38 mouse cellular contexts compared by ENCODE assay signal in genomic region chr6:42356913-42357312, GRCm38 (mm10). TPM values are rescaled to one million over a fixed set of nuclear protein-coding genes. Genes with fewer than 3 reads are reported as not detected.
A peak's percentile ranks its signal among the peaks of the same experiment; 100 is the strongest.
DNase-seq lines count a peak whose midpoint lies in the region; ATAC-seq and TF ChIP-seq lines count a peak whose summit lies in the region.
"Had no signal": no experiment of that assay in that cellular context is flagged by ENCODE, and none has a peak within 500 bp of the region (broad histone marks: within the 10 kb centered on the region; RNA-seq: fewer than 3 reads in every experiment).

No protein-coding gene starts in this region.

- ATAC-seq in heart, embryonic 11.5 days (replicated peaks; ENCODE audit: insufficient number of reproducible peaks, low FRiP score, low TSS enrichment) = no peak
- ATAC-seq in lung, postnatal 0 days = no peak
- peak; percentile 85 for ATAC-seq in stomach, postnatal 0 days (ENCODE audit: low FRiP score, low TSS enrichment)
- ATAC-seq: forebrain, embryonic 16.5 days; midbrain, embryonic 13.5 days; Patski had no signal

- no peak overlapping the region for H3K4me2 ChIP-seq in heart, embryonic 11.5 days
- H3K4me2 ChIP-seq in lung, postnatal 0 days (replicated peaks; ENCODE audit: low read depth, low read length) = 0 out of 2 replicates have a peak overlapping the region, but pooled peaks have one; percentile 3
- H3K4me2 ChIP-seq in myocyte (ENCODE audit: low read depth) = peak overlapping the region; percentile 89
- H3K4me2 ChIP-seq in stomach, postnatal 0 days (replicated peaks; ENCODE audit: low read depth) = no peak overlapping the region
- H3K4me2 ChIP-seq: hindbrain, embryonic 14.5 days; limb, embryonic 15.5 days; liver, embryonic 13.5 days; midbrain, embryonic 13.5 days had no signal

- H3K79me2 ChIP-seq in heart, adult 2 months (replicated peaks; ENCODE audit: control insufficient read depth, insufficient read depth, low read length) = no peaks in the 10 kb centered on the region
- peaks cover 45% of the 10 kb centered on the region for H3K79me2 ChIP-seq in myocyte (ENCODE audit: control insufficient read depth, insufficient read depth)

- TF ChIP-seq EP300 in heart, adult 2 months (IDR thresholded peaks at IDR 0.05; ENCODE audit: insufficient read depth, low read depth, low read length) = no peak
- no peak for TF ChIP-seq EP300 in lung, postnatal 0 days (IDR thresholded peaks at IDR 0.05)
- TF ChIP-seq EP300 in stomach, postnatal 0 days (optimal IDR thresholded peaks at IDR 0.05) = no peak

- 85% methylated on average over 5 of the region's 5 CpGs for WGBS in heart, embryonic 11.5 days (ENCODE audit: insufficient replicate concordance)
- 81% methylated on average over 5 of the region's 5 CpGs for WGBS in heart, adult 2 months
- 69% methylated on average over 5 of the region's 5 CpGs for WGBS in lung, postnatal 0 days
- WGBS in stomach, postnatal 0 days = 70% methylated on average over 5 of the region's 5 CpGs
- WGBS in embryonic facial prominence, embryonic 10.5 days = 95% methylated on average over 5 of the region's 5 CpGs
- 93% methylated on average over 5 of the region's 5 CpGs for WGBS in cerebellum, adult 2 months

- H3K4me3 ChIP-seq in heart, embryonic 11.5 days (ENCODE audit: low read depth, low read length) = no peak overlapping the region
- H3K4me3 ChIP-seq in heart, adult 2 months = no peak overlapping the region
- no peak overlapping the region for H3K4me3 ChIP-seq in lung, postnatal 0 days (ENCODE audit: low read depth, low read length)
- no peak overlapping the region for H3K4me3 ChIP-seq in myocyte
- H3K4me3 ChIP-seq in stomach, postnatal 0 days (ENCODE audit: low read depth, low read length) = no peak overlapping the region
- H3K4me3 ChIP-seq in embryonic facial prominence, embryonic 10.5 days = no peak overlapping the region
- no peak overlapping the region for H3K4me3 ChIP-seq in cerebellum, adult 2 months (replicated peaks; ENCODE audit: insufficient read depth, low read depth, low read length)
- H3K4me3 ChIP-seq: erythroblast, embryonic 14.5 days; limb, embryonic 10.5 days; limb, embryonic 15.5 days; liver, embryonic 13.5 days; midbrain, embryonic 13.5 days had no signal

- H3K27me3 ChIP-seq in heart, embryonic 11.5 days (ENCODE audit: control insufficient read depth, insufficient read depth, low read length) = no peaks in the 10 kb centered on the region
- no peaks in the 10 kb centered on the region for H3K27me3 ChIP-seq in heart, adult 2 months (ENCODE audit: control insufficient read depth, insufficient read depth, low read length)
- no peaks in the 10 kb centered on the region for H3K27me3 ChIP-seq in lung, postnatal 0 days (replicated peaks; ENCODE audit: insufficient read depth, low read length)
- no peaks in the 10 kb centered on the region for H3K27me3 ChIP-seq in myocyte (ENCODE audit: control insufficient read depth, insufficient read depth, insufficient read length)
- H3K27me3 ChIP-seq in stomach, postnatal 0 days (ENCODE audit: control insufficient read depth, insufficient read depth, low read length) = no peaks in the 10 kb centered on the region
- no peaks in the 10 kb centered on the region for H3K27me3 ChIP-seq in embryonic facial prominence, embryonic 10.5 days (replicated peaks; ENCODE audit: low read depth, poor library complexity, severe bottlenecking)
- H3K27me3 ChIP-seq in cerebellum, adult 2 months (ENCODE audit: control insufficient read depth, insufficient read depth, low read length) = no peaks in the 10 kb centered on the region
- H3K27me3 ChIP-seq: limb, embryonic 15.5 days; liver, embryonic 13.5 days; midbrain, embryonic 13.5 days; Patski had no signal

- TF ChIP-seq CTCF in heart, adult 2 months (IDR thresholded peaks at IDR 0.05) = no peak
- TF ChIP-seq CTCF in lung, postnatal 0 days (IDR thresholded peaks at IDR 0.05) = no peak
- TF ChIP-seq CTCF in stomach, postnatal 0 days (IDR thresholded peaks at IDR 0.05; ENCODE audit: low read depth) = no peak
- no peak for TF ChIP-seq CTCF in cerebellum, adult 2 months (IDR thresholded peaks at IDR 0.05; ENCODE audit: borderline replicate concordance, insufficient read depth, low read depth, low read length)

- H3ac ChIP-seq in myocyte (ENCODE audit: control insufficient read depth, insufficient read length) = no peak overlapping the region

- no peak for DNase-seq in heart, adult 2 months
- no peak for DNase-seq in lung, postnatal 0 days (ENCODE audit: low spot score)
- no peak for DNase-seq in lung, postnatal 14 days
- peak; percentile 54 for DNase-seq in stomach, postnatal 0 days (ENCODE audit: low spot score)
- no peak for DNase-seq in embryonic facial prominence, embryonic 10.5 days (ENCODE audit: low spot score)
- no peak for DNase-seq in cerebellum, adult 2 months
- DNase-seq: adrenal gland, postnatal 14 days; cerebellum, adult 11-12 months; cerebellum, postnatal 10 days; kidney, adult 8-10 months; kidney, postnatal 14 days; layer of hippocampus, adult 9-11 months; liver, embryonic 13.5 days; lung, adult 18-20 months; lung, postnatal 36 days; retina, postnatal 1 day; right cerebral cortex, postnatal 14 days; thymus, postnatal 14 days had no signal

- H3K27ac ChIP-seq in heart, embryonic 11.5 days (ENCODE audit: low read depth, low read length) = 0 out of 2 replicates have a peak overlapping the region, but pooled peaks have one; percentile 4
- no peak overlapping the region; the same call in 1 of the 2 replicates for H3K27ac ChIP-seq in heart, adult 2 months
- peak overlapping the region; percentile 38; the same call in 1 of the 2 replicates for H3K27ac ChIP-seq in lung, postnatal 0 days (ENCODE audit: low read length)
- H3K27ac ChIP-seq in stomach, postnatal 0 days (replicated peaks) = peak overlapping the region; percentile 40; the same call in 1 of the 2 replicates
- no peak overlapping the region for H3K27ac ChIP-seq in embryonic facial prominence, embryonic 10.5 days (replicated peaks)
- H3K27ac ChIP-seq in cerebellum, adult 2 months (ENCODE audit: insufficient read depth, low read length) = no peak overlapping the region
- H3K27ac ChIP-seq: hindbrain, embryonic 14.5 days; limb, embryonic 10.5 days; limb, embryonic 15.5 days; liver, embryonic 13.5 days; midbrain, embryonic 13.5 days had no signal

- no peak overlapping the region for H3K9ac ChIP-seq in heart, embryonic 11.5 days (ENCODE audit: low read depth, low read length)
- H3K9ac ChIP-seq in heart, adult 2 months (ENCODE audit: low read depth, low read length) = no peak overlapping the region
- no peak overlapping the region for H3K9ac ChIP-seq in lung, postnatal 0 days (replicated peaks; ENCODE audit: low read depth)
- H3K9ac ChIP-seq in stomach, postnatal 0 days (ENCODE audit: low read length) = no peak overlapping the region
- H3K9ac ChIP-seq: hindbrain, embryonic 14.5 days; limb, embryonic 15.5 days; liver, embryonic 13.5 days; midbrain, embryonic 13.5 days had no signal

- intact Hi-C loops in heart, adult 2 months (cut with DNase I) = no loop called here

- no peaks in the 10 kb centered on the region for H3K9me3 ChIP-seq in heart, embryonic 11.5 days (replicated peaks; ENCODE audit: control insufficient read depth, low read length)
- H3K9me3 ChIP-seq in lung, postnatal 0 days (ENCODE audit: low read length) = no peaks in the 10 kb centered on the region
- H3K9me3 ChIP-seq in stomach, postnatal 0 days (ENCODE audit: control insufficient read depth, low read length) = no peaks in the 10 kb centered on the region
- H3K9me3 ChIP-seq in embryonic facial prominence, embryonic 10.5 days = no peaks in the 10 kb centered on the region
- H3K9me3 ChIP-seq: limb, embryonic 10.5 days; limb, embryonic 15.5 days; liver, embryonic 13.5 days; midbrain, embryonic 13.5 days had no signal

- TF ChIP-seq POLR2A in heart, adult 2 months (IDR thresholded peaks at IDR 0.05; ENCODE audit: insufficient read depth, low read depth, low read length) = no peak
- no peak for TF ChIP-seq POLR2A in myocyte (IDR thresholded peaks at IDR 0.05; ENCODE audit: insufficient read length, low read depth)
- TF ChIP-seq POLR2A in cerebellum, adult 2 months (IDR thresholded peaks at IDR 0.05; ENCODE audit: borderline replicate concordance, insufficient read depth, low read length) = no peak

- peaks cover 44% of the 10 kb centered on the region for H3K36me3 ChIP-seq in heart, embryonic 11.5 days (ENCODE audit: control insufficient read depth, insufficient read depth, low read length)
- H3K36me3 ChIP-seq in heart, adult 2 months (ENCODE audit: control insufficient read depth, insufficient read depth, low read length) = peaks cover 35% of the 10 kb centered on the region
- H3K36me3 ChIP-seq in lung, postnatal 0 days (ENCODE audit: insufficient read depth, low read length) = peaks cover 46% of the 10 kb centered on the region
- H3K36me3 ChIP-seq in myocyte (ENCODE audit: control insufficient read depth, insufficient read depth) = peaks cover 74% of the 10 kb centered on the region
- H3K36me3 ChIP-seq in stomach, postnatal 0 days (ENCODE audit: control insufficient read depth, insufficient read depth, low read length) = peaks cover 41% of the 10 kb centered on the region
- peaks cover 98% of the 10 kb centered on the region for H3K36me3 ChIP-seq in embryonic facial prominence, embryonic 10.5 days (replicated peaks)

- H3K4me1 ChIP-seq in heart, embryonic 11.5 days (ENCODE audit: control insufficient read depth, insufficient read depth, low read length) = peaks cover 65% of the 10 kb centered on the region
- peaks cover 39% of the 10 kb centered on the region for H3K4me1 ChIP-seq in heart, adult 2 months (ENCODE audit: control insufficient read depth, insufficient read depth, low read length)
- H3K4me1 ChIP-seq in lung, postnatal 0 days (ENCODE audit: insufficient read depth, low read depth, low read length) = peaks cover 19% of the 10 kb centered on the region
- H3K4me1 ChIP-seq in stomach, postnatal 0 days (replicated peaks; ENCODE audit: control insufficient read depth, insufficient read depth) = peaks cover 7% of the 10 kb centered on the region
- H3K4me1 ChIP-seq in embryonic facial prominence, embryonic 10.5 days = peaks cover 18% of the 10 kb centered on the region
- H3K4me1 ChIP-seq in cerebellum, adult 2 months (ENCODE audit: control insufficient read depth, insufficient read depth, low read length) = peaks cover 31% of the 10 kb centered on the region

RNA-seq across cellular contexts. Expression of gene Zyx, which starts 7.5 kb away (rescaled TPM):
- 159 and 177 TPM in 2 replicates for polyA plus RNA-seq in heart, embryonic 11.5 days (2014; fragmentation: Nextera tagmentation; extraction: Ambion mirVana)
- 10 to 100 TPM; 45.8 to 60.2 TPM for total RNA-seq in heart, adult 2 months (2021)
- polyA plus RNA-seq in heart, adult 2 months (2012; rRNA removed) = 77.7 and 110 TPM in 2 replicates
- 166 and 183 TPM in 2 replicates for polyA plus RNA-seq in lung, postnatal 0 days (2015; fragmentation: Nextera tagmentation; extraction: Ambion mirVana)
- 467 TPM for polyA plus RNA-seq in myocyte (2012; fragmentation: generic; extraction: Trizol)
- polyA plus RNA-seq in stomach, postnatal 0 days (2015; fragmentation: Nextera tagmentation; extraction: Ambion mirVana) = 60.5 and 68.0 TPM in 2 replicates
- polyA plus RNA-seq in embryonic facial prominence, embryonic 10.5 days (2016; fragmentation: Nextera tagmentation; extraction: Ambion mirVana) = 93.8 and 96.9 TPM in 2 replicates
- 123 and 129 TPM in 2 replicates for polyA plus RNA-seq in cerebellum, adult 2 months (2012; rRNA removed)

RNA-seq across cellular contexts. Expression of gene Epha1, which starts 16.2 kb away (rescaled TPM):
- polyA plus RNA-seq in heart, embryonic 11.5 days (2014; fragmentation: Nextera tagmentation; extraction: Ambion mirVana) = 1.7 and 2.3 TPM in 2 replicates
- under 1 TPM; 0.14 to 0.16 TPM for total RNA-seq in heart, adult 2 months (2021)
- polyA plus RNA-seq in heart, adult 2 months (2012; rRNA removed) = 0.50 and 0.94 TPM in 2 replicates
- polyA plus RNA-seq in lung, postnatal 0 days (2015; fragmentation: Nextera tagmentation; extraction: Ambion mirVana) = 21.8 TPM in 2 replicates
- 6.3 TPM for polyA plus RNA-seq in myocyte (2012; fragmentation: generic; extraction: Trizol)
- polyA plus RNA-seq in stomach, postnatal 0 days (2015; fragmentation: Nextera tagmentation; extraction: Ambion mirVana) = 19.9 and 20.1 TPM in 2 replicates
- polyA plus RNA-seq in embryonic facial prominence, embryonic 10.5 days (2016; fragmentation: Nextera tagmentation; extraction: Ambion mirVana) = 3.9 and 5.1 TPM in 2 replicates
- polyA plus RNA-seq in cerebellum, adult 2 months (2012; rRNA removed) = 0.43 and 0.46 TPM in 2 replicates
- total RNA-seq: common myeloid progenitor, adult 5-6 weeks; megakaryocyte-erythroid progenitor cell, adult 5-6 weeks; MEL had no signal

RNA-seq across cellular contexts. Expression of gene Fam131b, which starts 32.5 kb away (rescaled TPM):
- 0.23 and 0.25 TPM in 2 replicates for polyA plus RNA-seq in heart, embryonic 11.5 days (2014; fragmentation: Nextera tagmentation; extraction: Ambion mirVana)
- under 1 TPM; 0.60 to 0.61 TPM for total RNA-seq in heart, adult 2 months (2021)
- 0.82 and 0.88 TPM in 2 replicates for polyA plus RNA-seq in heart, adult 2 months (2012; rRNA removed)
- not detected in 2 replicates for polyA plus RNA-seq in lung, postnatal 0 days (2015; fragmentation: Nextera tagmentation; extraction: Ambion mirVana)
- 4.2 TPM for polyA plus RNA-seq in myocyte (2012; fragmentation: generic; extraction: Trizol)
- polyA plus RNA-seq in stomach, postnatal 0 days (2015; fragmentation: Nextera tagmentation; extraction: Ambion mirVana) = 0.10 and 0.12 TPM in 2 replicates
- 0.74 and 0.90 TPM in 2 replicates for polyA plus RNA-seq in embryonic facial prominence, embryonic 10.5 days (2016; fragmentation: Nextera tagmentation; extraction: Ambion mirVana)
- polyA plus RNA-seq in cerebellum, adult 2 months (2012; rRNA removed) = 102 and 117 TPM in 2 replicates
- total RNA-seq: common myeloid progenitor, adult 5-6 weeks; hematopoietic stem cell, adult 5-6 weeks; megakaryocyte-erythroid progenitor cell, adult 5-6 weeks; MEL had no signal
- polyA plus RNA-seq: erythroblast, embryonic 14.5 days had no signal

RNA-seq across cellular contexts. Expression of gene Tas2r143, which starts 43.1 kb away (rescaled TPM):
- not detected in 2 replicates for polyA plus RNA-seq in heart, embryonic 11.5 days (2014; fragmentation: Nextera tagmentation; extraction: Ambion mirVana)
- not detected for total RNA-seq in heart, adult 2 months (2021)
- 0.20 and 0.29 TPM in 2 replicates for polyA plus RNA-seq in heart, adult 2 months (2012; rRNA removed)
- 0.15 TPM in 1 of 2 replicates, not detected in the other for polyA plus RNA-seq in lung, postnatal 0 days (2015; fragmentation: Nextera tagmentation; extraction: Ambion mirVana)
- polyA plus RNA-seq in myocyte (2012; fragmentation: generic; extraction: Trizol) = not detected
- polyA plus RNA-seq in stomach, postnatal 0 days (2015; fragmentation: Nextera tagmentation; extraction: Ambion mirVana) = not detected in 2 replicates
- not detected in 2 replicates for polyA plus RNA-seq in embryonic facial prominence, embryonic 10.5 days (2016; fragmentation: Nextera tagmentation; extraction: Ambion mirVana)
- 0.33 and 1.0 TPM in 2 replicates for polyA plus RNA-seq in cerebellum, adult 2 months (2012; rRNA removed)
- total RNA-seq: common myeloid progenitor, adult 5-6 weeks; gastrocnemius, adult 8-10 months; hematopoietic stem cell, adult 5-6 weeks; left cerebral cortex, postnatal 10 days; MEL had no signal
- polyA plus RNA-seq: embryonic facial prominence, embryonic 14.5 days; erythroblast, embryonic 14.5 days; forebrain, embryonic 11.5 days; forebrain, embryonic 16.5 days; heart, embryonic 14.5 days; hindbrain, embryonic 14.5 days; limb, embryonic 10.5 days; limb, embryonic 15.5 days; liver, embryonic 13.5 days; midbrain, embryonic 13.5 days; neural tube, embryonic 14.5 days; Patski had no signal

RNA-seq across cellular contexts. Expression of gene Tas2r135, which starts 48.3 kb away (rescaled TPM):
- polyA plus RNA-seq in heart, embryonic 11.5 days (2014; fragmentation: Nextera tagmentation; extraction: Ambion mirVana) = not detected in 2 replicates
- under 1 TPM in 1 of 2 experiments, not detected in 1; 0.27 TPM for total RNA-seq in heart, adult 2 months (2021)
- not detected in 2 replicates for polyA plus RNA-seq in heart, adult 2 months (2012; rRNA removed)
- polyA plus RNA-seq in lung, postnatal 0 days (2015; fragmentation: Nextera tagmentation; extraction: Ambion mirVana) = 0.18 TPM in 1 of 2 replicates, not detected in the other
- polyA plus RNA-seq in myocyte (2012; fragmentation: generic; extraction: Trizol) = not detected
- not detected in 2 replicates for polyA plus RNA-seq in stomach, postnatal 0 days (2015; fragmentation: Nextera tagmentation; extraction: Ambion mirVana)
- polyA plus RNA-seq in embryonic facial prominence, embryonic 10.5 days (2016; fragmentation: Nextera tagmentation; extraction: Ambion mirVana) = not detected in 2 replicates
- polyA plus RNA-seq in cerebellum, adult 2 months (2012; rRNA removed) = 0.72 and 0.84 TPM in 2 replicates
- total RNA-seq: common myeloid progenitor, adult 5-6 weeks; gastrocnemius, adult 8-10 months; hematopoietic stem cell, adult 5-6 weeks; left cerebral cortex, postnatal 10 days; megakaryocyte-erythroid progenitor cell, adult 5-6 weeks; MEL had no signal
- polyA plus RNA-seq: embryonic facial prominence, embryonic 14.5 days; erythroblast, embryonic 14.5 days; forebrain, embryonic 11.5 days; forebrain, embryonic 16.5 days; gonadal fat pad, adult 2 months; heart, embryonic 14.5 days; hindbrain, embryonic 14.5 days; limb, embryonic 10.5 days; limb, embryonic 15.5 days; liver, embryonic 13.5 days; midbrain, embryonic 13.5 days; neural tube, embryonic 14.5 days; Patski had no signal

Comparison
In these comparisons a context has a peak if more than half of its experiments do, and no peak if none do; other contexts are left out.
1. H3K27ac ChIP-seq: peak in heart, embryonic 11.5 days (single experiment), lung, postnatal 0 days (single experiment) and stomach, postnatal 0 days (single experiment); none in heart, adult 2 months (single experiment), embryonic facial prominence, embryonic 10.5 days (single experiment) and cerebellum, adult 2 months (single experiment).
2. H3K4me2 ChIP-seq: peak in lung, postnatal 0 days (single experiment) and myocyte (single experiment); none in heart, embryonic 11.5 days (single experiment) and stomach, postnatal 0 days (single experiment).
3. RNA of gene Fam131b, which starts 32.5 kb away (polyA plus RNA-seq): 102 to 117 TPM in cerebellum, adult 2 months; 4.2 TPM in myocyte (single experiment), 0.74 to 0.90 TPM in embryonic facial prominence, embryonic 10.5 days, 0.82 to 0.88 TPM in heart, adult 2 months, 0.23 to 0.25 TPM in heart, embryonic 11.5 days, 0.10 to 0.12 TPM in stomach, postnatal 0 days and not detected in lung, postnatal 0 days; every median in the first group is over 10 times any median in the second.